Mouse (Mus musculus): ENCODE data around the gene Ctcfl.

The Ctcfl gene

DNA sequence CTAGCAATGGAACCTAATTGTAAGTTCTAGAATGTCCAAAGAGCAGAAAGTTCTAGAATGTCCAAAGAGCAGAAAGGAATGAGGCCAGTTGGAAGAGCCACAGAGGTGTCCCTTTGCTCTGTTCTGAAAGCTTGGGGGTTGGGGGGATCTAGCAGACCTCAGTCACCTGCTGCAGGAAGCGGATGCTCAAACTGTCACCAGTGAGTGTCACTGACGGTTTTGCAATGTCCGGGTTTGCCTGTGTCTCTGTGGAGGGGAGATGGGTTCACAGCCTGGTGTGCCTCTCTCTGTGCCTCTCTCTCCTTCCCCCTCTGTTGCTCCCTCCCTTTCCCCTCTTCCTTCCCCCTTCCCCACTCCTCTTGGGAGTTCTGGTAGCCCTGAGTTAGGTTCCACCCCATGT lies 36.6 kb downstream of the Ctcfl start:
- peak in 1 of 2 experiments; percentile 13 for DNase-seq

DNA sequence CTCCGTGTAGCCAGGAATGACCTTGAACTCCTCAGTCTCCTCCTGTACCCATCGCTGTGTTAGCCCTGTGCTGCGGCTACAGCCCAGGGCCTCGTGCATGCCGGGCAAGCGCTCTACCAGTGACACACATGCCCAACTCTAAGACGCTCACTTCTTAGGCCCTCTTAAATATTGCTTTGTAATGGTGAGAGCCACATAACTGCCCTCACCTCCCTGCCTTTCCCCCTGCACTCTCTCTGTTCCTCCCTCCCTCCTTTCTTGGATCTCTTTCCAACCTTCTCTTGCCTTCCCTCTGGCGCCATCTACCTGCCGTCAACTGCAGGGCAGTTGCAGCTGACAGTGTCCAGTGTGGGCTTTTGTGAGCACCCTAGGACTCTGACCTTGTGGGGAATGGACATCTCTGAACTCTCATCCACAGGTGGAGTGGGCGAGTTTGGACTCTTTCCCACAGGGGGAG lies 38.5 kb downstream of the Ctcfl start:
- peak; percentile 79 for DNase-seq

DNA sequence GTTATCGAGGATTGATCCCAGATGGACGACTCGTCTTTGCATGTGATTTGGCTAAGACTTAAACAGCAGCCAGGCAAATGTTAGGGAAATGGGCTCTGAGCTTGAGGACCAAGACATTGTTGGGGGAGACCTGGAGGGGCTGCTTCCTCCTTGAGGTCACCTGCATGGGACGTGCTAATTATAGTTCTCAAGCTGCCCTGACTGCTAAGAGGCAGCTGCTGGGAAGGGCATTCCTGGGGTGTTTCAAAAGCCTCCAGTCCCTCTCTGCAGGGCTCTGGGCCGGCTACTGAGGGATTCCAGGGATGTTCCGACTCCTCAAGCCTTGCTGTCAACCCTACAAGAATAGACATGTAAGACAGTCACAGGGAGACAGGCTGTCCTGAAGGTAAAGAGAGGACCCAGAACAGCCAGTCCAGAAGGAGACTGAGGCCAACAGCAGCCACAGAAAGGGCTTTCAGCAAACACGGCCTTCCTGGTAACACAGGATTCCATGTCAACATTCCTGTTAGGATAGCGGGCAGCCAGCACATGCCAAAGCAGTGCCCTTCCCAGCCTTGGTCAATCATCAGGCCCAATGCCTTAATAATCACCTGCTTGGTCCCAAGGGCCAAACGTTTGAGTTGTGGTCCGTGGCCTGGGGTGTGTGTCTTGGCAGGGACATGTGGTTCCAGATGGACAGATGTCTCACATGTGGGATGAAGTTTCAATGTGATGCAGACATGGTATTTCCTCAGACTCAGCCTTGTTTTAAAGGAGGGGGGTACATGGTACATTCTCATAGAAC lies 39.4 kb downstream of the Ctcfl start:
- no peak for DNase-seq

DNA sequence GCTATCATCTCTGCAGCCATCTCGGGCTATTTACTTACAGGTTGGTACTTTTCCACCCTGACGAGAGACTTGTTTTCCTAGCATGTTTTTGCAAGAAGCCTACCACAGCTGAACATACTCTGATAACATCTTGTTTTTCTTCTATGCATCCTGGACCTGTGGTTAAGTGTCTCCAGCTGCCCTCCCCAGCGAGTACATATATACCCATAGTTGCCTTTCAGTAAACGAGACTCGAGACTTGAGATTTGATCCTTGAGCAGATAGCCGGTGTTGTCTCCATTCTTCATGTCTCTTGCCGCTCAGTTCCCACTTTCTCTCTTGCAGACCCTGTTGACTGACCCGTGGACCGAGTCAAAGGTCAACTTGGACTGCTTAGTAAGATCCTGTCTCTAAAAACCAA lies 42.4 kb downstream of the Ctcfl start:
- DNase-seq = no peak

DNA sequence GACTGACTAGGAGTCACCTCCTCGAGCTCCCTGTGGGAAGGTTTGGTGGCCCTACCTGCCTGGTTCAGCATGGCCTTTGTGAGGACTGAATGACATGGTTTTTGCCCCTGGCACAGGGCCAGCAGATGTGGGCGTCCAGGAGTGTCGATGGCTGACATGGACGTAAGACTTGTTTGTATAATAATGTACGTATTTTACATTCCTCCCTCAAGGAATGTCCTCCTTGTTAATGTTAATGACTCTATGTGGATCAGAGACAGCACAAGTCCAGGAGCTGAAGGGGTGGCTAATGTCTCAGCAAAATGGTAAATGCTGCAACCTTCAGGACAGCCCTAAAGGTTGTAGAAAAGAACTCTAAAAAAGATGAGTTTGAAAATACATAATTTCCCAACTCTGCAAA lies 45.7 kb downstream of the Ctcfl start:
- no peak for DNase-seq

DNA sequence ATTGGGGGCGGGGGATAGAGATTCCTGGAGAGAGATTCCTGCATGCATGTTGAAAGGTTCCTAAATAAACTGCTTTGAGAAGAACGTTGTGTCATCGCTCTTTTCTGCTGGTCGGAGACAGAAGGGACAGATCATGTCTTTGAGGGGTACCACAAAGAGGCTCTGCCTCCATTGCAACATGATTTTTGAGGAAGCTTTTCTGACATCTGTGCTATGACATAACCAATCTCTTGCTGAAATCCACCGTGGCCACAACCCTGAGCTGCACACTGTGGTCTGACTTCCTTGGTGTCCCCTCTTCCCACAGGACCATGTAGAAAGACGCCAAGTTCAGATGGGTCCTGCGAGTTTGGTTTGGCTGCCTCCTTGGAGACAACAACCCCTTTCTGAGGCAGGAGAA lies 46.4 kb downstream of the Ctcfl start:
- DNase-seq = no peak

DNA sequence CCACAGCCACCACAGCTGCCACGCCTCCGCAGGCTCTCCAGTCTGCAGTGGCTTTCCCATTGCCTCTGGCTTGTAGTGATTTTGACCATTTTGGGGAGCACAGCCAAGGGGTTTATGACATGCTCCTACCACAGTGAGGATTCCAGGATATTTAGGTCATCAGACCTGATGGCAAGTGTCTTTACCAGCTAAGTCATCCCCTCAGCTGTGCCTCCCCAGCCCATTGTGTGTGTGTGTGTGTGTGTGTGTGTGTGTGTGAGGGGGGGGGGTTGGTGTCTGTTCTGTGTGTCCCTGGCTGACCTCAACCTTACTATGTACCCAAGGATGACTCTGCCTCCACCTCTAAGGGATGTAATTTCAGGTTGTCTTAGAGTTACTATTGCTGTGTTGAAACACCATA lies 54.5 kb downstream of the Ctcfl start:
- DNase-seq = no peak

DNA sequence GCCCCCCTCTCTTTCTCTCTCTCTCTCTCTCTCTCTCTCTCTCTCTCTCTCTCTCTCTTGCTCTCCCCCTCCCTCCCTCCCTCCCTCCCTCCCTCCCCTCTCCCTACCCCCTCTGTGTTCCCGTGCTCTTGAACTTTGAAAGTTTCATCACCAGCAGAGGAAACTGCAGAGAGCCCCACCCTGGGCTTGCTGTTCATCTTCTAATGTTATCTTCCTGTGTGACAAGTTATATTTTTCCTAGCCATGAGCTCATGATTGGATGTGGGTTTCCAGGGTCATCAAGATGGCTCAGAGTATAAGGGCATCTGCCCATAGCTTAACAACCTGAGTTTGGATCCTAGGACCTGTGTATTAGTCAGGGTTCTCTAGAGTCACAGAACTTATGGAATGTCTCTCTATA lies 56.1 kb downstream of the Ctcfl start:
- no peak for DNase-seq

DNA sequence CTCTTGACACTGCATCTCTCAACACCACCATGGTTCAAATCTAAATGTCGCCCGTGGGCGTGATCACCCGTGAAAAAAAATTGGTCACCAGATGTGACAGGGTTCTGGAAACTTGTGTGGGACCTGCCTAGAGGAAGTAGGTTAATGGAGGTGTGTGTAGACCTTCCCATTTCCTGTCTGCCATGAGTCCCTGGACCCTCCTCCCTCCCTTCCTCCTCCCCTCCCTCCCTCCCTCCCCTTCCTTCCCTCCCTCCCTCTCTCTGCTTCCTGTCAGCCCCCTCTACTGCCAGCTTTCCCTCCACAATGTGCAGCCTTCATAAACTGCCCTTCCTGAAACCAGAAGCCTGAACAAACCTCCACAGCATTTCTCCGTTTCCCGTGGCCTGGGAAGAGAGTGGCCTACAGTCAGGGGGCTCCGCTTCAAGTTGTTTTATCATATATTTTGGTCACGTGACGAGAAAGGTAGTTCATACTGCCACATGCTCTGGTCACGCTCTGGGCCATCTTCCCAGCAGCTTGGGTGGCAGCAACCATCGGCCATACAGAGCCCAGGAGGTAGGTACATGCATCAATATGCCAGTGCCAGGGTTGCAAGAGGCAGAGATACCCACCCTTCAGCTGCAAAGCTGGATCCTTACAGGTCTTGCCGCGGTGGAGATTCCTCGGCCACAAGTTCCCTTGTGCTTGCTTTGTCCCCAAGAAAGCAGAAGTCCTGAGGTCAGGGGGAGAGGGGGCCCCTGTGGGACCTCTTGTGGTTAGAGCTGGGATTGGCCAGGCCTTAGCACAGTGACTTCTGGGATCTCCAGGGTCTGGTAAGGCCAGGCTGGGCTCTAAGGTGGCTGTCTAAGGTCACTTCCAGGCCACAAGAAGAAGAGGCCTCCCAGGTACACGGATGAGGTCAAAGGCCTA lies 57.6 kb downstream of the Ctcfl start:
- DNase-seq = peak; percentile 75 to 79

DNA sequence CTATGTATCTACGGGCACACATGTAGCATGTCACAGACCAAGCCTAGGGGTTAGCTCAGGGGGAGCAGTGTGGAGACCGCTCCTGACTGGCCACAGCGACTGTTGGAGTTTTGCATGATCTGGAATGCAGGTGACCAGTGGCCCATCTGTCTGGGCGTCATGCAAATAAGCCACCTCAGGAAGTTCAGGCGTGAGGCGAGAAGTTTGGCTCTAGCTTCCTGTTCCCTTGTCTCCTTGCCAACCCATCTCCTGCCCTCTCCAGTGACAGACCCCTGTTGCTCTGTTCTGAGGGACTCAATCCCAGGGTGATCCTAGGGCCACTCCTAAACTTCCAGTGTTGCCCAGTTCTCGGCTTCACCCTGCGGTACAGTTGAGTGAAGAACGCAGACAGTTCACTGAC lies 58.9 kb downstream of the Ctcfl start:
- DNase-seq = peak in 1 of 2 experiments; percentile 38

DNA sequence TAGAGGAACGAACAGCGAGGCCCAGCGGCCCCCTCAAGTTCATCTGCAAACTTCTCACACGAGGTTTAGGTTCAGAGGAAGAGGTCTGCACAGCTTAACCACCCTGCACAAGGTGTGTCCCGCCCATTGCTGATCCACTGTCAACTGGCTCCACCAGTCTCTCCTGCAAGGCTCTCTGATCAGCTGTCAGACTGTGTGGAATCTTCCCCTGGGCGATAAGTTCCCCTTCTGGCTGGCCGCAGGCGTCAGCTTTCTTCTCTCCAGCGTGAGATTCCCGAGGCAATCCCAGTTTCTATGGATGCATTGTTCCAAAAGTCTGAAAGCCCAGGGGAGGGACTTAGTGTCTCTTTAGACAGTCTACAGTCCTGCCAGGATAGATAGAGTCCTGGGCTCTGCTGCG lies 61.1 kb downstream of the Ctcfl start:
- DNase-seq = no peak

DNA sequence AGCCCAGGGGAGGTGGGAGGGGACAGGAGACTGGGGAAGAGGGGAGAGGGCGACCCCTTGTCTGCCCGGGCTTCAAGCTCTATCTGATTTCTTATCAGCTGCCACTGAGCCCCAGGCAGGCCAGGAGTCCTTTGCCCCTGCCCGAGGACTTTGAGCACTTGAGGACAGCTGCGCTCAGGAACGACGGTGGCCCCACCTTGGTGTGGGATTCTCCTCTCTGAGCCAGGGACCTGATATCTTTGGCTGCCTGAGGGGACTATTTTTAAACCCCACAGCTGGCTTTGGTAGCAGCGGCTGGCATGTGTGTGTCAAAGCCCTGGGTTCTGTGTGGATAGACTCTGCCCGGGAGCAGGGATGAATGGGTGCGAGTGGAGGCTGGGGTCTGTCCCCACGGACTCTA lies 61.7 kb downstream of the Ctcfl start:
- DNase-seq = no peak

DNA sequence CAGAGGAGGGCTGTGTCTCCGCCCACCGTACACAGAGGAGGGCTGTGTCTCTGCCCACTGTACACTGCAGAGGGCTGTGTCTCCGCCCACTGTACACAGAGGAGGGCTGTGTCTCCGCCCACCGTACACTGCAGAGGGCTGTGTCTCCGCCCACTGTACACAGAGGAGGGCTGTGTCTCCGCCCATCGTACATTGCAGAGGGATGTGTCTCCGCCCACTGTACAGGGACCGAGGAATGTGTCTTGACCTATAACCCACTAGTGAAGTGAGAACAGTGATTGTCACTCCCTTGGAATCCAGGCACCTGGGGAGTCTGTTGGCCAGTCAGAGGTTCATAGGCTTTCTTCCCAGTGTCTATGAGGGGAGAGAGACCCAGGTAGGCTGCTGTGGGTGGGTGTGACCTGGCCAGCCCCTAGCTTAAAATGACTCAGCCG lies 62.4 kb downstream of the Ctcfl start:
- no peak for DNase-seq

DNA sequence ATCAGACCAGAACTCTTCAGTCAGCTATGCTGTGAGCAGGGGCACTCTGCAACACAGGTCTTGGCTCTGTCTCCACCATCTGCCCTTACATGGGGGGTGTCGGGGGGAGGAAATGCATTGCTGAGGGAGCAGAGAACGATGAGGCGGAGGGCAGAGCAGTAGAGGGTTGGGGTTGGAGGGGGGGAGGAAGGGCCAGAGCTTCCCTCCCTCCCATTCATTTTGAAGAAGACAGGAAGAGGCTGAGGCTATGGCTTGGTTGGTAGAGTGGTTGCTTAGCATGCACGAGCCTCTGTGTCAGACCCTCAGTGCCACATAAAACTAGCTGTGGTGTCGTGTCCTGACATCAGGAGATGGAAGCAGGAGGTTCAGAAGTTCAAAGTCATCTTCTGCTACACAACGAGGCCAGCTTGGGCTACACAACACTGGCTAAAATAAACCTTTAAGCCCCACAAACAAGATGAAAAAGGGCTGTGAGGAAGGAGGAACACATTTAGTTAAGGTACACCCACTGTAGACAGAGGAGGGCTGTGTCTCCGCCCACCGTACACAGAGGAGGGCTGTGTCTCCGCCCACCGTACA lies 62.9 kb downstream of the Ctcfl start:
- no peak for DNase-seq

DNA sequence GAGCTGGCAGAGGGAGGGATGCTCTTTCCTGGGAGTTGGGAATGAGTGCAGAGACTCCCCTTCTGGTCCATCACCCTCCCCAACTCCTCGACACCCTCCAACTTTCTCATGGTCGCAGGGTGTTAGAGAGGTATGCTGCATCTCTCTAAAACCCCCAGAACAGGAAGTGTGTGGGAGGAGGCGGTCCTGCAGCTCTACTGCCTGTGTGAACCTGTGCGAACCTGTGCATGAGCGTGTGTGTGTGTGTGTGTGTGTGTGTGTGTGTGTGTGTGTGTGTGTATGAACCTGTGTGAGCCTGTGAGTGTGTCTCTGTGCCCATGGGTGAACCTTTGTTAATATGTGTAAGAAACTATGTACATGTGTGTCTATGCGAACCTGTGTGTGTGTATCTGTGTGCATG lies 65.5 kb downstream of the Ctcfl start:
- DNase-seq = peak; percentile 76 to 78

DNA sequence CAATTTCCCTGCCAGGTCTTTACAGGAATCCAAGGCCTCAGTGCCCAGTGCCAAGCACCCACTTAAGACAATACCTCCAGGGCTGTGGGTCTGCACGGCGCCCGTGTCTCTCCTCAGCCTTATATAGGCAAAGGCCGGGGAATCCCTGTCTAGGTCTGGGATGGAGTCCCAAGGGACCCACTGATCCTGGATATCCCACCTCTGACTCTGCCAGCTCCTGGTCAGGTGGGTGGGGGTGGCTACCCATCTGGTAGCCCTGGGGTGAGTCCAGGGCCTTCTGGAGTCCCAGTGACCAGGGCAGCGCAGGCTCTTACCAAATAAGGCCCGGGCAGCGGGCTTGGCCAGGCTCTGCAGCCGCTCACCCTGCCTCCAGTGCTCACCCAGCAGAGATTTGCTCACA lies 66.4 kb downstream of the Ctcfl start:
- no peak for DNase-seq

DNA sequence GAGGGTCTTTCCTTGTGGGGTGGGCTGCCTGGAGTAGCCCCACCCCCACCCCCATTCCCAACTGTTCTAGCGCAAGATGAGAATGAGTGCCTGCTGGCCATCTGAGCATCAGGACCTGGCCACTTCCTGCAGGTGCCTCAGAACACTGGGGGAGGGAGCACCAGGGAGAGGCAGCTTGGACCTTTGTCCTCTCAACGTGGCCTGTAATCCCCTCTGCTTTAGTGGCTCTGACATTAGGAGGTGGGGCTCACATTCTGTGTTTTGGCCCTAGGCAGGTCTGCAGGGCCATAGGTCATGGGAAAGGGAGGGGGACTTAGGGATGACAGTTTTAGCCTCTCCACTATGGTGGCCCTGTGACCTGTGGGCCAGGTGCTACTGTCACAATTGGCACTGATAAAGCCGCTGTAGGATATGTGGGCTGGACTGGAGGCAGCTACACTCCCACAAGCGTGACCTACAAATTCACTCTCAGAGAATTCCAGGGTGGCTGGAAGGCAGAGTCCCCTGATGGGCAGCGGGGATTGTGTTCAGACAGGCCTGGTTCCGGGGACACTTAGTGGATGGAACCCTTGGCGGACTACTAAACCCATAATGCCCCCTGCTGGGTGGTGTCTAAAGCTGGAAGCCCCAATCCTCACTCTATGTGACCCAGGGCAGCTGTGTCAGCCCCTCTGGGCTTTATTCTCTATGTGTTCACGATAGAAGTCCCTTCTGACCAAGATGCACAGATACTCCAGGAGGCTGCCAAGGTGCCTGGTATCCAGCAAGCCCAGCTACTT lies 68.5 kb downstream of the Ctcfl start:
- DNase-seq = peak; percentile 10 to 29

DNA sequence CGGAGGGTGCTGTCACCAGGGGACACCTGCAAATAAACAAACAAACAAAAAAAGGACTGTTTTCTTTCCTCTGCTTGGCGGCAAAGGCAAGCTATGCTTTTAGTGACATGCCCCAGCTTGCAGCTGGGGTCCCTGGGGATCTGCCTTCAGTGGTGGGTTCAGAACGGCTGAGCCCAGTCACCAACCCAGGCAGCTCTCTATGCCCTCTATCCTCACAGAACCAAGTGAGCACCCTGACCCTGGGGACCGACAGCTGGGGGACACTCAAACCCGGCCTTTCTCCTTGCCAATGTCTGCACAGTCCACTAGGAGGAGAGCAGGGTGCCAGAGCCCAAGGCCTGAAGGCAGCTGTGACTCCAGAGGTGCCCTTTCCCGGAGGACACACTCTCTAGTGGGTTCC lies 69.5 kb downstream of the Ctcfl start:
- peak; percentile 60 to 61 for DNase-seq

DNA sequence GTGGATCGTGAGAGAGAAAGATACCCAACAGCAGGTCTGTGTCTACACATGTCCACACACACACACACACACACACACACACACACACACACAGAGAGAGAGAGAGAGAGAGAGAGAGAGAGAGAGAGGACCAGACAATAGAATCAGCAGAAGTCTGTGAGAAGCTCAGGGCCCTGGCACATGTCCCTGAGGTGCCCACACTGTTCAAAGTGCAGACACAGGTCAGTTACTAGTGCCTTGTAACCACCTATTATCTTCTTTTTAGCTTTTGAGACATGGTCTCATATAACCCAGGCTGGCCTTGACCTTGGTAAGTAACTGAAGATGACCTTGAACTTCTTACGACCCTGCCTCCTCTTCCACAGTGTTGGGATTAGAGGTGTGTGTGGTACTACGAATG lies 70.1 kb downstream of the Ctcfl start:
- no peak for DNase-seq

DNA sequence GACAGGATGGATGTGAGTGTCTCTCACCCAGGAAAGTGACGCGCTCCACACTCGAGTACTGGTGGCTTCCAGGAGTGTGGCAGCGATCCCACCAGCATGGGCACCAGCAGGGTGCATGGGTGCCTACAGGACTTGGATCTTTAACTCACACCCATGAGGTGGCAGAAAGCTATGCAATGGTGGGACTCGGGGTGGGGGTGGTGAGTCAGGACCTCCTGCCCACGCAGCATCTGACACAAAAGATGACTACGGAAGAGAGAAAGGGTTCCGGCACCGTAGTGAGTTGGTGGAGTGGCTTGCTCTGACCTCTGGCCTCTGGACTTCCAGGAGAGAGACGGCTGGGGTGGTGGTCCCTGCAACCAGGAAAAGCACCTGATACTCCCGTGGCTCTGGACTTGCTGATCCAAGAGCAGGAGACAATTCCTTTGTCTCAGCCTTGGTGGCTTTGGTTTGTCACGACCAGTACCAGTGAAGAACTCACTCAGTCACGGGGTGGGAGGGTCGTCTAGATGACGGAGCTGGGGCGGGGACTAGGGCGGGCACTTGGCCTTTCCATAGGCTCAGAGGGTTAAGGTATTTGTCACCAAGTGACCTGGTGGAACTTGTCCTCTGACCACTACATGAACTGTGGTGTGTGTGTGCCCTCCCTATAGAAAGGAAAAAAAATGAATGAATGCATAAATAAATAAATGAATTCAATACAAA lies 71.1 kb downstream of the Ctcfl start:
- DNase-seq = peak; percentile 0 to 1

DNA sequence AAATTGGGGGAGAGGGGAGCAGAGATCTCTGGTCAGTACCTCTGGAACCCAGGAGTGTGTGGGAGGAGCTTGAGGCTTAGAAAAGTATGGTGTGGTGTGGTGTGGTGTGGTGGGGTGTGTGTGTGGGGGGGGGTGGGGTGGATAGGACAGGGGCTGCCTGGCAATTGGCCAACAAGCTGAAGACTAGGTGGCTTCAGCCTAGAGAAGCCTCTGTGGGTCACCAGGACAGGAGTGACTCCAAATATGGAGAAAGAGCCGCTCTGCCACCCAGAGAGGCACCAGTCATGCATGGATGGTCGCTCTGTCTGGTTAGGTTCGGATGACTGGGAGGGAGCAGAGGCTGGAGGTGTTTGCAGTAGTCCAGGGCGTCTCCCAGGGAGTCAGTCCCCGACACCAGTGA lies 71.9 kb downstream of the Ctcfl start:
- peak; percentile 28 to 36 for DNase-seq
